Mouse (Mus musculus) hindbrain, embryonic 15.5 days (tissue): ENCODE data around the gene Ccdc13. TPM values are rescaled to one million over a fixed set of nuclear protein-coding genes. Genes with fewer than 3 reads are reported as not detected.
A peak's percentile ranks its signal among the peaks of the same experiment; 100 is the strongest.

Source experiments
- ATAC-seq: fragments of 200-750 bp; cut with Nextera tagmentation; 2 replicates; pipeline ENCODE4 v1.8.0; 2017; ENCODE audit warnings: low read depth, moderate number of reproducible peaks, moderate TSS enrichment; ENCODE audit not compliant: low FRiP score
- H3K27ac ChIP-seq: fragments of 300-500 bp; sonication (generic); replicated peaks from 2 replicates; pipeline ENCODE4 v1.5.1; 2015; ENCODE audit warnings: mild to moderate bottlenecking, inconsistent platforms
- H3K27me3 ChIP-seq: fragments of 300-500 bp; sonication (generic); 2 replicates; pipeline ENCODE4 v1.6.1; 2015; ENCODE audit warnings: control low read depth, inconsistent platforms
- H3K36me3 ChIP-seq: fragments of 300-500 bp; sonication (generic); 2 replicates; pipeline ENCODE4 v1.6.1; 2015; ENCODE audit warnings: control low read depth, inconsistent platforms
- H3K4me1 ChIP-seq: fragments of 300-500 bp; sonication (generic); replicated peaks from 2 replicates; pipeline ENCODE4 v1.6.1; 2015; ENCODE audit warnings: control low read depth, inconsistent platforms
- H3K4me2 ChIP-seq: fragments of 300-500 bp; sonication (generic); 2 replicates; pipeline ENCODE4 v1.6.1; 2015; ENCODE audit warnings: moderate library complexity, mild to moderate bottlenecking, inconsistent platforms
- H3K4me3 ChIP-seq: fragments of 300-500 bp; sonication (generic); 2 replicates; pipeline ENCODE4 v1.5.1; 2015; ENCODE audit warnings: mild to moderate bottlenecking, inconsistent platforms
- H3K9ac ChIP-seq: fragments of 300-500 bp; sonication (generic); 2 replicates; pipeline ENCODE4 v1.6.1; 2015; ENCODE audit warnings: inconsistent platforms
- H3K9me3 ChIP-seq: fragments of 300-500 bp; sonication (generic); 2 replicates; pipeline ENCODE4 v1.6.1; 2016; ENCODE audit warnings: control low read depth, inconsistent platforms
- WGBS: fragments of 180-500 bp; shearing (Covaris S2); methylation state at CpG from one replicate; pipeline ENCODE4 v1.1.7; 2015; 5-methylcytosine and 5-hydroxymethylcytosine counted together
- polyA plus RNA-seq: library from polyadenylated mRNA; unstranded; fragments of >200 nt; fragmentation: Nextera tagmentation; extraction: Ambion mirVana; gene quantifications from 2 replicates; pipeline ENCODE4 v1.2.1, GENCODE M21; 2015

Gene Ccdc13
- polyA plus RNA-seq, result 3.2 and 3.5 TPM in 2 replicates

GRCm38 (mm10) chr9:121838829-121839621 lies at the start of gene Ccdc13:
Ccdc13 (minus strand) TSS chr9:121839461.
- Histone ChIP-seq H3K4me3 (peak within 1 kb of the TSS; percentile 55), H3K9ac (peak within 1 kb of the TSS; percentile 47), H3K36me3 (no peaks in the 10 kb centered on the region), H3K9me3 (no peaks in the 10 kb centered on the region), H3K27ac (no peak within 1 kb of the TSS), H3K27me3 (no peaks in the 10 kb centered on the region), H3K4me1 (peaks cover 10% of the 10 kb centered on the region), H3K4me2 (peak within 1 kb of the TSS; percentile 80)
- WGBS, result 4% methylated on average over 61 of the region's 61 CpGs
- ATAC-seq, result peak; percentile 93

GRCm38 (mm10) chr9:121882015-121882457 lies 42.8 kb upstream of the Ccdc13 start:
- 78% methylated on average over 7 of the region's 7 CpGs for WGBS
- no peaks in the 10 kb centered on the region for H3K4me1 ChIP-seq
- no peak overlapping the region for H3K9ac ChIP-seq
- no peak overlapping the region for H3K27ac ChIP-seq
- H3K9me3 ChIP-seq, result no peaks in the 10 kb centered on the region
- H3K27me3 ChIP-seq, result 0 out of 2 replicates have a peak, but pooled peaks cover 3% of the 10 kb centered on the region
- no peaks in the 10 kb centered on the region for H3K36me3 ChIP-seq
- H3K4me3 ChIP-seq, result no peak overlapping the region
- H3K4me2 ChIP-seq, result no peak overlapping the region
- no peak for ATAC-seq

DNA sequence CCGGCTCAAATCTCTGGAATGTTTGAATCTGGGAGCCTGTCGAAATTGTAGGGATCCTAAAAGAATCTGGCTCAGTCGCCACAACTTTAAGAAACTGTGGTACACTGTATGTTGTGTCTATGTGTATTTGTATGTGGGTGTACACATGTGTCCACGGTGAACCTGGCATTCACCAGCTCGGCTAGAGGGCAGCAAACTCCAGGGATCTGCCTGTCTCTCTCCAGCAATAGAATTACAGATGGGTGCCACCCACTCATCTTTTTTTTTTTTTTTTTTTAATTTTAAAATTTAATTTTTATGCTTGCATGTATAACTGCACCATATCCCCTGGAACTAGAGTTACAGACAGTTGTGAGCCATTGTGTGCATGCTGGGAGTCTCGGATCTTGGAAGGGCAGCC lies 42.0 kb upstream of the Ccdc13 start:
- WGBS, result 78% methylated on average over 6 of the region's 6 CpGs
- no peaks in the 10 kb centered on the region for H3K36me3 ChIP-seq

DNA sequence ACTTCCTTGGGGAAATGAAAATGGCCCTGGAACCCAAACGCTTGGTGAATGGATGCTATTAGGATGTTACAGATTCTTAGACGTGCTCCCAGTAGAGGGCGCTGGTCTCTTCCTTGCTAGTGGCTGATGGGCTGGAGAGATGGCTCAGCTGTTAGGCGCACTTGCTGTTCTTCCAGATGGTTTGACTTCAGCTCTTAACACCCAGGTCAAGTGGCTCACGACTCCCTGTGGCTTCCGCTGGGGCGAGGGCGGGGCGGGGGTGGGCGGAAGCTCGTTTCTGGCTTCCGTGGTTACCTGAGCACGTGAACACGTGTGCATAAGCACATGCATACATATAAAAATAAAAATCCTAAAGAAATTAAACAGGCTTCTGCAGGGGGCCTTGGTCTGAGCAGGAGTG lies 41.6 kb upstream of the Ccdc13 start:
- Histone ChIP-seq H3K36me3 (no peaks in the 10 kb centered on the region), H3K4me3 (no peak overlapping the region), H3K27me3 (0 out of 2 replicates have a peak, but pooled peaks cover 3% of the 10 kb centered on the region), H3K9ac (no peak overlapping the region), H3K4me1 (no peaks in the 10 kb centered on the region), H3K4me2 (peak overlapping the region; percentile 44), H3K27ac (no peak overlapping the region), H3K9me3 (no peaks in the 10 kb centered on the region)
- ATAC-seq, result no peak
- WGBS, result 27% methylated on average over 14 of the region's 14 CpGs

More for the DNA sequence above, 42.0 kb upstream of the Ccdc13 start:
- Histone ChIP-seq H3K4me2 (no peak overlapping the region), H3K9me3 (no peaks in the 10 kb centered on the region), H3K9ac (no peak overlapping the region), H3K4me3 (no peak overlapping the region), H3K4me1 (no peaks in the 10 kb centered on the region), H3K27me3 (0 out of 2 replicates have a peak, but pooled peaks cover 3% of the 10 kb centered on the region), H3K27ac (no peak overlapping the region)
- no peak for ATAC-seq

DNA sequence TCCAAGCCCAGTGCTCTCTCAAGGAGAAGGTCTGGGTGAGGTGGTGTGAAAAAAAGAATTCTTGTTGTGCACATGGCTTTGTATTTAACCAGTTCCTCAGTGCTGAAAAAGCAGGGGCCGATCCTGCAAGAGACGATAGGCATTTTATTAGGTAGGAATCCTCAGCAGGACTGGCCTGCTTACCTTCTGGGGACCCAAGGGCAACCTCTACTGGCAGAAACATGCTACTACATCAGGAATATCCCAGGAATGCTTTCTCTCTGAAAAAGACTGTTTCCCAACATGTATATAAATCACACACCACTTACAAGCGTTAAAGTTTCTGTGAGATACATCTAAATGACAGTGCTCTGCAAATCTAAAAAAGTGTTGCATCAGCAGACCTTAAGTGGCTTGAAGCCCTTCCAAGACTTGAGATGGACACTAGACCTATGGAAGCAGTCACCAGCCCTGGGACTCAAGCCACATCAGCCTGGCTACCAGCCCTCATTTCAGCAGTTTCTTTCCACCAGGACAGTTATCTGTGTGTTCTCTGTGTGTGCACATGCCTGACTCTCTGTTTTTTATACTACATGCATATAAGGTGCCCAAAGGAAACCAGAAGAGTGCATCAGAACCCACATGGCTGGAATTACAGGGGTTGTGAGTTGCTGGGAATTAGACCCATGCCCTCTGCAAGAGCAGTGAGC lies 37.9 kb upstream of the Ccdc13 start:
- Histone ChIP-seq H3K4me3 (no peak overlapping the region), H3K9me3 (no peaks in the 10 kb centered on the region), H3K36me3 (no peaks in the 10 kb centered on the region), H3K4me2 (no peak overlapping the region), H3K27ac (no peak overlapping the region), H3K9ac (no peak overlapping the region), H3K4me1 (no peaks in the 10 kb centered on the region), H3K27me3 (0 out of 2 replicates have a peak, but pooled peaks cover 3% of the 10 kb centered on the region)
- 16% methylated on average over 3 of the region's 3 CpGs for WGBS
- ATAC-seq, result no peak

DNA sequence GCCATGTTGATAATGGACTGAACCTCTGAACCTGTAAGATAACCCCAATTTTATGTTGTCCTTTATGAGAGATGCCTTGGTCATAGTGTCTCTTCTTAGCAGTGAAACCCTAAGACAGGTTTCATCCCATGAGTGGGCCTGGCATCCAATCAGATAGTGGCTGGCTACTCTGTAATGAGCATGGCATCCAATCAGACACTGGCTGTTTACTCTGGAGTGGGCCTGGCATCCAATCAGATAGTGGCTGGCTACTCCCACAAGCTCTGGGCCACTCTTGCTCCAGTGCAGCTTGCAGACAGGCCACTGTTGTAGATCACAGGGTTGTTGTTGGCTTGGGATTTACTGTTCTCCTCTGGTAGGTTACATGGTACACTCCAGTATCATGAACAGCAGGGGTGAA lies 34.3 kb upstream of the Ccdc13 start:
- Histone ChIP-seq H3K27me3 (0 out of 2 replicates have a peak, but pooled peaks cover 3% of the 10 kb centered on the region), H3K36me3 (no peaks in the 10 kb centered on the region), H3K4me1 (no peaks in the 10 kb centered on the region), H3K9ac (no peak overlapping the region), H3K4me3 (no peak overlapping the region), H3K4me2 (no peak overlapping the region), H3K9me3 (no peaks in the 10 kb centered on the region), H3K27ac (no peak overlapping the region)
- ATAC-seq, result no peak

GRCm38 (mm10) chr9:121872062-121872683 lies 32.9 kb upstream of the Ccdc13 start:
- no peak overlapping the region for H3K27ac ChIP-seq
- H3K36me3 ChIP-seq, result no peaks in the 10 kb centered on the region
- H3K9ac ChIP-seq, result no peak overlapping the region
- no peaks in the 10 kb centered on the region for H3K4me1 ChIP-seq
- ATAC-seq, result no peak
- WGBS, result 91% methylated on average over 2 of the region's 2 CpGs
- H3K27me3 ChIP-seq, result no peaks in the 10 kb centered on the region
- H3K4me3 ChIP-seq, result no peak overlapping the region
- H3K4me2 ChIP-seq, result no peak overlapping the region
- no peaks in the 10 kb centered on the region for H3K9me3 ChIP-seq

DNA sequence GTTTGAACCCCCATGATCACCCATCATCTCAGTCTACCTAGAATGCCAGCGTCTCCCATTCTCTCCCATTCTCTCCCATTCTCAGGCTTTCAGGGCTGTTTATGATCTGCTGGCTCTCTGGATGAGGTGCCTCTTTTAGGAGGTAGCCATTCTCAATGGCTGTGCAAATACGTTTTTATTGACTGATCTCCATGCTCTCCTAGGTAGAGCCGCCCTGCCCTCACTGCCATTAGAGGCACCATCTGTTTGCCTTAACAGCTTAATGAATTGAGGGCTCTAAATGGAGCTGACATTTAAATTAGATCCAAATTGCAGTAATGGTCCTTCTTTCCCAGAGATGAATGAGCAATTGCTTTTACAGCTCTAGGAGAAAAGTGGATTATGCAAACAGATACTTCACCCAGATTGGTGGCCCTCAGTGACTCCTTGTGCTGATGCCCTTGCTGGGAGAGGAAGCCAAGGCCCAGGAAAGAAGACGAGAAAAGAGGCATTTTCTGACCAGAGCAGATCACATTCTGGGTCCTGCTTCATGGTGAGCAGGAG lies 30.8 kb upstream of the Ccdc13 start:
- no peak overlapping the region for H3K9ac ChIP-seq
- no peak overlapping the region for H3K4me2 ChIP-seq
- no peak for ATAC-seq
- H3K4me1 ChIP-seq, result 0 out of 2 replicates have a peak, but pooled peaks cover 4% of the 10 kb centered on the region
- no peaks in the 10 kb centered on the region for H3K36me3 ChIP-seq
- H3K4me3 ChIP-seq, result no peak overlapping the region
- H3K9me3 ChIP-seq, result no peaks in the 10 kb centered on the region
- H3K27ac ChIP-seq, result no peak overlapping the region
- 47% methylated on average over 4 of the region's 4 CpGs for WGBS
- H3K27me3 ChIP-seq, result no peaks in the 10 kb centered on the region

DNA sequence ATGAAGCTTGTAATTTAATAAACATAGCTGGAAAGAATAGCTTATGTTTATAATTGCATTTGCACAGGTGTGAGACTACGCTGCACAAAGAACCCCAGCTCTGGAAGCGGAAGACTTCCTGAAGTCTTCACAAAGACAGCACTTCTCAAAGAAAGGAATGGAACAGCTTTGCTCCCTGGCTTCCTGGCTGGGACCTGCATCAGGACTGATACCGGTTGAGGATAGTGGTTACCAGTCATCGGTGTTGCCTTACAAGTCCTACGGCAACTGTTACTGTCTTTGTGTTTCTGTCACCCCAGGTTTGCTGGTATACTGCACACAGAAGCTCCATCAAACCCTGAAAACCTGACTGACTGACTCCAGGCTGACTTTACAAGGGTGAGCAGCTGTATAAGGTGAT lies 30.2 kb upstream of the Ccdc13 start:
- no peak overlapping the region for H3K4me3 ChIP-seq
- no peaks in the 10 kb centered on the region for H3K36me3 ChIP-seq
- 92% methylated on average over 5 of the region's 5 CpGs for WGBS
- H3K27ac ChIP-seq, result no peak overlapping the region
- H3K27me3 ChIP-seq, result no peaks in the 10 kb centered on the region
- H3K4me1 ChIP-seq, result 0 out of 2 replicates have a peak, but pooled peaks cover 4% of the 10 kb centered on the region
- H3K9me3 ChIP-seq, result no peaks in the 10 kb centered on the region
- no peak overlapping the region for H3K9ac ChIP-seq
- no peak overlapping the region for H3K4me2 ChIP-seq
- no peak for ATAC-seq

DNA sequence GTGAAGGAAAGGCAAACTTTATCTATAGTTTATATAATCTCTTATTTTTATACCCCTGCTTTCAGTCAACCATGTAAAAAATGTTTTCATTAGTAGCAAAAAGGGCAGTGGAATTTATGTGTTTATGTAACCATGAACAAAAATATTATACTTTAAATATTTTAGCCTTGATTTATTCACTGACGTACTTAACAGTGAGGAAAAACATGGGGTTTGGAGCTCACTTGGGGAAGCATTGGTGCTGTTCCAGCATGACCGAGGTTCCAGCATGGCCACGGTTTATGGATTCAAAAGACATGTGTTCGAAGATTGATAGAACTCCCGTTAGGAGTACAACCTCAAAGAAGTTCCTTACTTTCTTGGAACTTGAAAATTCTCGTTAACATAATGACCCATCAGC lies 29.0 kb upstream of the Ccdc13 start:
- Histone ChIP-seq H3K9ac (no peak overlapping the region), H3K4me2 (no peak overlapping the region), H3K9me3 (no peaks in the 10 kb centered on the region), H3K4me1 (0 out of 2 replicates have a peak, but pooled peaks cover 4% of the 10 kb centered on the region), H3K27me3 (no peaks in the 10 kb centered on the region), H3K36me3 (no peaks in the 10 kb centered on the region), H3K27ac (no peak overlapping the region), H3K4me3 (no peak overlapping the region)
- no peak for ATAC-seq
- 86% methylated on average over 6 of the region's 6 CpGs for WGBS

DNA sequence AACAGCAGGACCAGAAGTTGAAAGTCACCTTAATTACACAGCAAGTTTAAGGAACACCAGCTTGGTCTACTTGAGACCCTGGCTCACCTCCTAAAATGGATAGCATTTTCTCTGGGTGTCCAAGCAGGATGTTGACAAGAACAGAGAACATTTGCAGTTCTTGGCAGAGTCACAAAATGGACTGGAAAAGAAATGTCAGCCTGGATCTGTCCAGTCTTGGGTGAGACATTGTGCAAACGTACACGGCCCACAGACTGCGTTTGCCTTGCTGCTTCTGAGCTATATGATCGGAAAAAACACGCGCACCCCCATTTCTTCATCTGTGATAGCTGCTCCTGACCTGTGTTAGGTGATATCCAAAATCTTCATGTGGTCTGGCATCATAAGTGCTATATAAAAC lies 28.4 kb upstream of the Ccdc13 start:
- H3K9ac ChIP-seq, result no peak overlapping the region
- no peaks in the 10 kb centered on the region for H3K36me3 ChIP-seq
- no peak for ATAC-seq
- WGBS, result 92% methylated on average over 6 of the region's 6 CpGs
- no peak overlapping the region for H3K4me3 ChIP-seq
- 0 out of 2 replicates have a peak, but pooled peaks cover 4% of the 10 kb centered on the region for H3K4me1 ChIP-seq
- no peak overlapping the region for H3K27ac ChIP-seq
- no peak overlapping the region for H3K4me2 ChIP-seq
- no peaks in the 10 kb centered on the region for H3K9me3 ChIP-seq
- no peaks in the 10 kb centered on the region for H3K27me3 ChIP-seq
